Mouse (Mus musculus) bone marrow macrophage, adult 2 months (primary cell): Measurements from ENCODE around the gene Gm47841. TPM values are rescaled to one million over a fixed set of nuclear protein-coding genes. Genes with fewer than 3 reads are reported as not detected.

ENCODE experiments used
- H3K27ac ChIP-seq: 2 replicates; pipeline ENCODE4 v1.5.1; 2012; ENCODE audit warnings: low read depth, low read length; ENCODE audit not compliant: insufficient read depth
- H3K4me1 ChIP-seq: 2 replicates; pipeline ENCODE4 v1.6.1; 2012; ENCODE audit warnings: low read length; ENCODE audit not compliant: control insufficient read depth, insufficient read depth
- H3K4me3 ChIP-seq: 2 replicates; pipeline ENCODE4 v1.5.1; 2012; ENCODE audit warnings: mild to moderate bottlenecking, low read length, moderate library complexity; ENCODE audit not compliant: insufficient read depth
- CTCF ChIP-seq: IDR thresholded peaks from 2 replicates; pipeline ENCODE4 v1.5.1; 2012; ENCODE audit warnings: low read depth, mild to moderate bottlenecking, low read length, moderate library complexity
- POLR2A ChIP-seq: IDR thresholded peaks from 2 replicates; pipeline ENCODE4 v1.6.1; 2012; ENCODE audit warnings: mild to moderate bottlenecking, low read depth, low read length, borderline replicate concordance
- polyA plus RNA-seq: library from polyadenylated mRNA; stranded (reverse); fragments of >200 nt; gene quantifications from 2 replicates; pipeline ENCODE4 v1.2.4, GENCODE M21; 2012; ENCODE audit not compliant: missing spikeins, insufficient read depth, insufficient read length

Gm47841 gene
- polyA plus RNA-seq, 1 experiment, result not detected

DNA sequence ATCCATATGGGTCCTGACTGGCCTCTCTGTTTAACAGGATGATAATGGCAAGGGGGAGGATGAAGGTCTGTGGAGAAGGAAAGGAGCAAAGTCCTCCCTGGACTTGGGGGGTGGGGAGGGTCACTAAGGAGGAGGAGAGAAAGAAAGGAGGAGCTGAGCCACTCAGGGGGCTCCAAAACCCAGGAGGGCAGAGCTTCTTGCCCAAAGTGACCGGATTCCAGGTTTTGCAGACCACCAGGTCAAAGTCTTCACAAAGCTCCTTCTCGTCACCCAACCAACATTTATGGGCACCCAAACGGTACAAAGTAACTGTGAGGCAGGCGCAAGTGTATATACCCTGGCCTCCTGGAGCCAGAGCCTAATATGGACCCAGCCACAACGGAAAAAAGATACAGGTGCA is 28.5 kb upstream of the Gm47841 start:
- no peak overlapping the region for H3K4me3 ChIP-seq
- H3K27ac ChIP-seq, result no peak overlapping the region

DNA sequence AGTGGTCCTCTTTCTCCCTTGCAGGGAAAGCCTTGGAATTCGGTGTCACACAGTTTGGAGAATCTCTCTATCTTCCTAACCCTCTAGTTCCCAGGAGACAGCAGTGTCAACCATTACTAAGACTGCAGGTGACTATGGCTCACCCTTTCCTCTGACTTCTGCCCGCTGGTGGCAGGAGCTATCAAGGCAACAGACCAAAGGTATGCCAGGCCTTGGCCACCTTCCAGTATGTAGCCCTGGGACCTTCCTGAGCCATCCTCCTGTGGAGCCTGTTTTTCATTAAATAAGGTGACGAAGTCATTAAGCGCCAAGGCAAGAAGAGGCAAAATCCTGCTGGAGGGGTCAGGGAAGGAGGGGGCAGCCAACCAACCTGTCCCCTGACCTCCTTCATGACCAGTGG is 28.0 kb upstream of the Gm47841 start:
- no peak for TF ChIP-seq POLR2A
- TF ChIP-seq CTCF, result no peak
- H3K4me1 ChIP-seq, result peaks cover 6% of the 10 kb centered on the region
- no peak overlapping the region for H3K27ac ChIP-seq
- H3K4me3 ChIP-seq, result no peak overlapping the region

More for the DNA sequence above, 28.5 kb upstream of the Gm47841 start:
- peaks cover 6% of the 10 kb centered on the region for H3K4me1 ChIP-seq
- TF ChIP-seq CTCF (no peak), POLR2A (no peak)

DNA sequence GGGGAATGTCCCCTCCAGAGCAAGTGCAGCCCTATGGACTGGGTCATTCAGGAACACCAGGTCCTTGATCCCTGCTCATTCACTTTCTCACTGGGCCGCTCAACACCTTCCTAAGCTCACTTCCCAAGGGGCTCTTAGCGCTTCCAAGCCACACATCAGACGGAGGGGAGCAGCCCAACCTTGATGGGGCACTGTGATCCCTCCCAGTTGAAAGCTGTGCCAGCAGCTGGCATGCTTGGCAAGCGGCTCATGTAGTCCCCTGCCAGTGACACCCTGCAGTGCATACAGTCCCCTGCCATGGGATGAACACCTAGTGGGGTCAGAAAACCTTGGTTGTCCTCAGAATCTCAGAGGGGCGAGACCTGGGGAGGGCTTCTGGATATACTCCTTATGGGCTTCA is 26.9 kb upstream of the Gm47841 start:
- TF ChIP-seq POLR2A (no peak), CTCF (no peak)
- H3K4me3 ChIP-seq, result no peak overlapping the region
- H3K27ac ChIP-seq, result no peak overlapping the region
- H3K4me1 ChIP-seq, result peaks cover 2% of the 10 kb centered on the region

DNA sequence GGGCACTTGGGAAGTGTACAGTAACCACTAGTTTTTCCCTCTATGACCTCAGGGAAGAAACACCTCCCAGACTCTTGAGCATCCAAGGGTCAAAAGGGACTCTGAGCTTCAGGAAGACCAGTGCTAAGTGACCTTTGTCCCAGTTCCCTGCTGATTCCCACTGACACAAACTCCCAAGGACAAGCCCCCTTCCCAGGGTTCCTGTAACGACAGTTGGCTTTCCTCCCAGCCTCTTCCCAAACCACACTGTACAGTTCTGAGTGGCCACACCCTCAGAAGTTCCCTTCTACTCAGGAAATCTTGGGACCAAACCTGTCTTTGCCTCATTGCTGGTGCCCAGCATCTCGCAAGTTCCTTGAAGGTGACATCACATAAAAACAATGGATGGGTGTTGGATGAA is 25.5 kb upstream of the Gm47841 start:
- Histone ChIP-seq H3K27ac (no peak overlapping the region), H3K4me3 (no peak overlapping the region), H3K4me1 (no peaks in the 10 kb centered on the region; the same call in 1 of the 2 replicates)
- TF ChIP-seq CTCF (no peak), POLR2A (no peak)

DNA sequence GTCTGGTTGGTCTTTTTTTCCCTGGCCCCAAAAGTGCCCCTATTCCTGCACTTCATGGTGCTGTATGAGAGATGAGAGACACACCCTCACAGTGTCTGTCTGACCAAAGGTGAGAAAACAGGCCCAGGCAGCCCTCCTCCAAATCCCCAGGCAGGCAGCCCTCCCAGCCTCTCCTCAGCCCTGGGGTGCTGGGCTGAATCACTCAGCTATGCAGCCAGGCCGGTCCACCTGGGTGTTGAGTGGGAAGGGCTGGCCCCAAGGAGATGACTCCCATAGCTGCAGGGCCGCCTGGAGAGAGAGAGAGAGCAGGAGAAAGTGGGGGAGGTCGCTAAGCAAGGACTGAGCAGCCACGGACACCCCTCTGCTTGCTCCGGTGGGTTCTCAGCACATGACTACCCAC is 23.6 kb upstream of the Gm47841 start:
- TF ChIP-seq POLR2A (no peak), CTCF (no peak)
- Histone ChIP-seq H3K4me3 (no peak overlapping the region), H3K27ac (no peak overlapping the region), H3K4me1 (no peaks in the 10 kb centered on the region)

DNA sequence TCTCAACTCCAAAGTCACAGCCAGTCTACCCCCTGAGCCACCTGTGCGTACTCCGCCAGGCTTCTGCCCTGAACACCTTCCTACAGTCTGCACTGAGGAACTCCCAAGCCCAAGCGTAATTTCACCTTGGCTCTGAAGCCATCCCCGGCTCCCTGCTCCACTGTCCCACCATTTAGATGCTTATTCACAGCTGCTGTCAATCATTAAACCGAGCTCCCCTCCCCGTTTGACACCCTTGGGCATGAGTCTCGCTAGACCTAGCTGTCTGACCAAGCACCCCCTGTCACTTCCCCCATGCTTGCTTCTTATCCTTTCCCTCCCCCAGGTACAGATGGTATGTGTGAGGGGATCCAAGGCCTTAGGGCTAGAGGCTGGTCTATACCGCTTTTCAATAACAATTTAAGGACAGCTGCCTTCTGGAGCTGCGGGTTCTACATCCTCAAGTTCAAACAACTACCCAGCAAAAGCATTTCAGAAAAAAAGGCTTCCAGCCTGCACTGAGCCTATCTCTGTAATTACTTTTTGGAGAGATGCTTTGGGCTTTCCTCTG is 22.5 kb upstream of the Gm47841 start:
- H3K4me1 ChIP-seq, result no peaks in the 10 kb centered on the region
- no peak overlapping the region for H3K27ac ChIP-seq
- TF ChIP-seq CTCF (no peak), POLR2A (no peak)
- no peak overlapping the region for H3K4me3 ChIP-seq

DNA sequence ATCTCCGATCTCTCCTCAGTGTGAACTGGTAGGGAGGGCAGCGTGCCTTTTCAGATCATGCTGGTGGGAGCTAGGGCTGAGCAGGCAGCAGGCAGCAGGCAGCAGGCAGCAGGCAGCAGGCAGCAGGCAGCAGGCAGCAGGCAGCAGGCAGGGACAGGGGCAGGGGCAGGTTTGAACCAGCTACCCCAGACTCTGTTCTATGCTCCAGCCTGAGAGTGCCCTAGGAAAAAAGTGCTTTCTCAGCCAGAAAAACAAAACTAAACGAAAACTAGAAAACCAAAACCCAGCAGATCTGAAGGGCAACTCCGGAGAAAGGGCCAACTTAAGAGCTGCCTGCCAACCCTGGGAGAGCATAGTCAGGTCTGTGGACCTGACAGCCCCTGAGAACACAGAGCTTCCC is 21.5 kb upstream of the Gm47841 start:
- no peaks in the 10 kb centered on the region for H3K4me1 ChIP-seq
- no peak overlapping the region for H3K27ac ChIP-seq
- TF ChIP-seq CTCF (no peak), POLR2A (no peak)
- no peak overlapping the region for H3K4me3 ChIP-seq

DNA sequence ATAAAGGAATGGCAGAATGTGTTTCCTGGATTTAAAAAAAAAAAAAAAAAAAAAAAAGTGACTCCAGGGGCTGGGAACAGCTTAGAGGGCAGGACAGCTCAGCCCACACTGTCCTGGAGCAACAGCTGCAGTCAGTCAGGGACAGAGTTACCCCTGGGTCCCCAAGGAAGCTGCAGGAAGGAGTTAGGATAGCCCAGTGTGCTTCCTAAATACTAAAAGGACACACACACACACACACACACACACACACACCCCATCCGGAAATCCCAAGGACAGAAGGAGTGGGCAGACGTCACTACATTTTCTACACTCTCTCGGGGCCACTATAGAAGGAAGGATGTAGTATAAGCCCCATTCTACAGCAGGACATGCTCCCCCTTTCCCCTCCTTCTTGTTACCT is 20.8 kb upstream of the Gm47841 start:
- no peak overlapping the region for H3K27ac ChIP-seq
- H3K4me1 ChIP-seq, result no peaks in the 10 kb centered on the region
- no peak for TF ChIP-seq POLR2A
- TF ChIP-seq CTCF, result no peak
- no peak overlapping the region for H3K4me3 ChIP-seq

DNA sequence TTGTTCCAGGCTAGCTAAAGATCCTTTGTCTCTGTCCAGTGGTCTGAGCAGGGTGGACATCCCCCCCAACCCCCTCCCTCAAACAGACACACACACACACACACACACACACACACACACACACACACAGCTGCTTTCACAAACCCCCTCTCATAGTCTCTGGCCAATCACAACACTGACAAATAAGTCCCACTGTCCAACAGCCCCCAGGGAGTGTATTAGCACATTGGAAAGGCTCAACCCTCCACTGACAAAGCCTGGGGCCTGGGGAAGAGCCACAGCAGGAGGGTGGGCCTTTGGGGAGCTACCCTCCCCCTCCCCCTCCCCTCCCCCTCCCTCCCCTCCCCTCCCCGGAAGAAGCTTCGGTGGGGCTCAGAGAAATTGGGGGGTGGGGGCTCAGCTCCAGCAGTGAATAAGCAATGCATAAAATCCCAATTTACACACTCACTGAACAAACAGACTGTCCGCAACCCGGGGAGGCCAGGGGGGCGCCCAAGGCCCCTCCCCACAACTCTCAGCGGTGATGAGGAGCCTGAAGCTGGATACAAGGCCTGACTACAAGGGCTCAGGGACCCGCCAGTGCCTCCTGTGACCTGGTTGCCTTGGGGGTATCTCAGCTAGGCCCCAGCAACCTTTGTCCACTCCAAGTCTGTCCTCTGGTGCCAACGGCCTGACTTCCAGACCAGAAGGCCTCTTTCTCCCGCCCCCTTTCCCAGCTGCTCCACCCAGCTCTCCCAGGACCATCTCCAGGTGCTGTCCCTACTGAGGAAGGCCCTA is 19.9 kb upstream of the Gm47841 start:
- TF ChIP-seq CTCF (no peak), POLR2A (no peak)
- Histone ChIP-seq H3K4me3 (no peak overlapping the region), H3K27ac (no peak overlapping the region), H3K4me1 (no peaks in the 10 kb centered on the region)

DNA sequence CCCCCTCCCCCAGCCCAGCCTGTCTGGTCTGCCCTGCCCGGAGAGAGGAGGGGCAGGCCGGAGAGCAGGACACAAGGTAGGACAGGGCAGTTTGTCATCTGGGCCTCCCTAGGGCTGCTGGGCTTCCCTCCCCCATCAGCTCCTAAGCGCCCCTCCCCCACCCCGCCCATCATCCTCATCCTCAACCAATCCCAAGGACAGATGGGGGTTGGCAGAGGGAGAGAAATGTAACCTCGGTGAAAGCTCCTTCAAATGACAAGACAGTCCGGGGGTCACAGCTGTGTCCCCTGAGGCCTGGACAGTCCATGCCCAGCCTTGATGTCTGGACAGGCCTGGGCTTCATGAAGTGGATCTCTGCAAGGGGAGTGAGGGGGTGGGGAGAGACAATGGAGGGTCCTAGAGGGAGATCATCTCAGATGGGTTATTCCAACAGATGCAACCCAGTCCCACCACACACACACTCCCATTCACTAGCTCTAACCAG is 19.2 kb upstream of the Gm47841 start:
- Histone ChIP-seq H3K4me3 (no peak overlapping the region), H3K27ac (no peak overlapping the region), H3K4me1 (no peaks in the 10 kb centered on the region)
- TF ChIP-seq CTCF, result no peak
- no peak for TF ChIP-seq POLR2A
